Mouse (Mus musculus): ENCODE data around the gene Swt1. TPM values are rescaled to one million over a fixed set of nuclear protein-coding genes. Genes with fewer than 3 reads are reported as not detected.
"Not testable (repeated sequence)": the region's sequence is repeated elsewhere in the genome, so short reads cannot be mapped to it uniquely, and the experiment has no call there.

Swt1 gene
- total RNA-seq (2021): 1 to 10 TPM; 7.0 to 8.7 TPM

GRCm38 (mm10) chr1:151428263-151429221 is at the start of gene Swt1, which contains the start of gene Trmt1l:
TSS of gene Swt1 (minus strand) at chr1:151428455.
TSS of gene Trmt1l (plus strand) at chr1:151428542.
- DNase-seq: peak; percentile 97

- not testable (repeated sequence) for DNase-seq
Measured at GRCm38 (mm10) chr1:151472386-151472785, 44.1 kb upstream of the Swt1 start.

- no peak for DNase-seq
Measured at GRCm38 (mm10) chr1:151471429-151471828, 43.2 kb upstream of the Swt1 start.

DNA sequence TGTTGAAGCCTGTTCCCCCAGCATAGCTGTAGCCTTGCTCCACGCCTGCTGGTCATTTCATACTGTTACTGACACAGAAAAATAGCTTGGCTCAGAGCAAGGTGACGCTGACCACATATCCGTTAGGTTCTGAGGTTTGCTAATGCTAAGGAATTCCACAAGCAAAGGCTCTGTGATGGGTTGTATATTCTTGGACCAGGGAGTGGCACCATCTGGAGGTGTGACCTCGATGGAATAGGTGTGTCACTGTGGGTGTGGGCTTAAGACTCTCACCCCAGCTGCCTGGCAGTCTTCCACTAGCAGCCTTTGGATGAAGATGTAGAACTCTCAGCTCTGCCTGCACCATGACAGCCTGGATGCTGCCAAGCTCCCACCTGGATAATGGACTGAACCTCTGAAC is 38.3 kb upstream of the Swt1 start:
- DNase-seq: no peak

- DNase-seq: no peak
Measured at GRCm38 (mm10) chr1:151464914-151465313, 36.7 kb upstream of the Swt1 start.

DNA sequence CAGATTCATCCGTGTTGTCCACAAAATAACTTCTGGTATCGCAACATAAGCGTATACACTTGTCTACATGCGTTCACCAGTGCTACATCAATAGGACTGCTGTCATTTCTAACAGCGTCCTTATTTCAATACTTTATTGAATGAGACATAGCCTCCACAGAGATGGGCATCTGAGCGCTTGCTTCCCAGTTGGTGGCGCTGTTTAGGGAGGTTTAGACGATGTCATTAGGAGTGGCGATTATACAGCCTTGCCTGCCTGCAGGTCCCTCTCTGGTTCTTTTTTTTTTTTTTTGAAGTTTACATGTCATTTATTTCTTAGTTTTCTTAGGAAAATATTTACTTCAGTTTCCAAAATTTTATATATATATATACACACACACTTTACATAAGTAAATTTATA is 33.0 kb upstream of the Swt1 start:
- DNase-seq: peak; percentile 11

GRCm38 (mm10) chr1:151457087-151457486 is 28.8 kb upstream of the Swt1 start:
- no peak for DNase-seq

DNA sequence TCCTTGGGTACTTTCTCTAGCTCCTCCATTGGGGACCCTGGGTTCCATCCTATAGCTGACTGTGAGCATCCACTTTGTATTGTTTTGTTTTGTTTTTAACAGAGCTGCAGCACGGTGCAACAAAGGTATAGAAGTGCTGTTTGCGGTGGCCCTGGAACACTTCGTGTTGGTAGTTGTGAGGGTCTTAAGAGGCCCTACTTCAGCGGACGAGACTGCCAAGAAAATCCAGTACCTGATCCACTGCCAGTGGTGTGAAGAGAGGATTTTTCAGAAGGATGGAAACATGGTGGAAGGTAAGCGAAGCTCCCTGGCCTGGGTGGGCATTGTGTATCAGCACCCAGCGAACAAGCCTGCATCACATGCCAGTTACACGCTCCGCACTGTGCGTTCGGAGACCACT is 23.7 kb upstream of the Swt1 start:
- DNase-seq: no peak

GRCm38 (mm10) chr1:151450851-151451250 is 22.6 kb upstream of the Swt1 start:
- no peak for DNase-seq

DNA sequence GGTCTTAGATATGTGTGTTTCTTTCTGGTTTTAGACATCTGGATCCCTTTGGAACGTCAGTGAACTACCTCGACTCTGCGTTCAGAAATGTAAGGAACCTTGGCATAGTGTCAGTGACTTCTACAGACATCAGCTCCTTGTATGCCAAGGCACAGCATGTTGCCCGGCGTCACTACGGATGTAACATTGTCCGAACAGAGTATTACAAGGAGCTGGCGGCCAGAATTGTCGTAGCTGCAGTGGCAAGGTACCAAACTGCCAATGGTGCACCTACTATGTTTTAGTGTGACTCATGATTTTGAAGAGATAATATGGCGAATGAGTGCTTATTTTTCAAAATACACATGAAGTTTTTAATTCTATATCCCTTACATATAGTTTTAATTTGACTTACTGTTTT is 21.6 kb upstream of the Swt1 start:
- DNase-seq: no peak

DNA sequence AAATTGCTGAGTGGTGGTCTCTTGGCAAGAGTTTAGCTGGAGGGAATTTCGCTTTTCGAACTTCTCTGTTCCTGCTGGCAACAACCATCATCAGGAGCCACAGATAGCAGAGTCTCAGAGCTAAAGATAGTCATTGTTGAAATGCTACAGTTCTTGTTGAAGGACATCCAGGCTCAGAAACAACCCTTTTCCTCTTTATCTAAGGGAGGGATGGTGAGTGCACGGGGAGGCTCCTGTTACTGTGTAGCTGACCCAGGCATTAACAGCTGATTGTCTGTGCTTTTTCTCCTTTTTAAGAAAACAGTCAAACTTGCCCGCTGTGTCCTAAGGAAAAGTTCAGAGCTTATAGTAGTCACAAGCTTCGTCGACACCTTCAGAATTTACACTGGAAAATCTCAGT is 7.2 kb upstream of the Swt1 start:
- no peak for DNase-seq

DNA sequence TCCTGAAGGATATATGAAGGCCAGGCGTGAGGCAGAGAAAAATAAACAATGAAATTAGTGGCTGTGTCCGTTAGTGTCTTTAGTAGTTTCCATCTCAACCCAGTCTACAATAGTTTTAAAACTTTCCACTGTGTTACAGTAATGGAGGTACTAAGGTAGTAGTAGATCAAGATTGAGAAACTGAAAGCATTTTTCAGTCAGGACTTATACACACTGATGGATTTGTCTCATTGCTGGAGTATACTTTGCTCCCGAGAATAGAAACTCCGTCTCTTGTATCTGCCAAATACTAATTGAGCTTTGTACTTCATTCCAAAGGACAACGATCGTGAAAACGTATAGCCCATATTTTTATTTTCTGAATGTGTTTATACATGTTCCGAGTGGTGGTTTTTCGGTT is 1.1 kb upstream of the Swt1 start:
- no peak for DNase-seq

DNA sequence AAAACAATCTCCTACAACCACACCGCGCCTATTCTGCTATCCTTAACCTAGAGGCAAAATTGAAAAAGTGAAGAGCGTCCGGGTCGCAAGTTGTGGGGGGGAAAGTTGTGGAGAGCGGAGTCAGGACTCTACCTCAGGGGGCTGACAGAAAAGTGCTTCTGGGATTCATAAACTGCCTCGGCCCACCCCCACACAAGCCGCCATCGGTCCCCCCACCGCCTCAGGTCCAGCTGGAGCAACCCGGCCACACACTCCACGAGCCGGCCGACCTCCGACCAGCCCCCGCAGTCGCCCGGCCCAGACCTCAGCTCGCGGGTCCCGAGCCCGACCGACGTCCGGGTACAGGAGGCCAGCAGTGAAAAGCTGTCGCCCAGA is 380 bp downstream of the Swt1 start:
- no peak for DNase-seq

DNA sequence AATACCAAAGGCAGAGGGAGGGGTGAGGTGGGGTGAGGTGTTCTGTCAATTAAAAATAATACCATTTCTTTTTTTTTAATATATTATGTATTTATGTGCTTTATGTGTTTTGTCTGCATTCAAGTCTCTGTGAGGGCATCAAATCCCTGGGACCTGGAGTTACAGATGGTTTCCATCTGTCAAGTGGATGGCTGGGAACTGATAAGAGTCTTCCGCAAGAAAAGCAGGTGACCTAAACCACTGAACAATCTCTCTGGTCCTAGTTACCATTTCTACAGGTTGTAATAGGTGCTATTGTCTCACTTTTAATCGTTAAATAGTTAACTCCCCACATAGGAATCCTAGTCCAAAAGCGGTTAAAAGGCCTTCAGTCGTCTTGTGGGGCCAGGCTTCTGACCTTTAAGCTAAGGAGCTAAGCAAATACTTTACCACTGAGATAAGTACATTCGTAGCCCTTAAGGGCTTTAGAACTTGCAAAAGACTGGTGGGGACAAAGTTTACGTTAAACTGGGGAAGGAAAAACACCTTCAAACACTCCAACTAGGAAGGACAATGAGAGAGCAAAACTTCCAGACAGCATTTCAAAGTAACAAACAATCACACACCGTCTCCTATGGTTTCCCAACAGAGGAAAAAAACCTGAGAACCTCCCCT is 1.2 kb downstream of the Swt1 start:
- no peak for DNase-seq

DNA sequence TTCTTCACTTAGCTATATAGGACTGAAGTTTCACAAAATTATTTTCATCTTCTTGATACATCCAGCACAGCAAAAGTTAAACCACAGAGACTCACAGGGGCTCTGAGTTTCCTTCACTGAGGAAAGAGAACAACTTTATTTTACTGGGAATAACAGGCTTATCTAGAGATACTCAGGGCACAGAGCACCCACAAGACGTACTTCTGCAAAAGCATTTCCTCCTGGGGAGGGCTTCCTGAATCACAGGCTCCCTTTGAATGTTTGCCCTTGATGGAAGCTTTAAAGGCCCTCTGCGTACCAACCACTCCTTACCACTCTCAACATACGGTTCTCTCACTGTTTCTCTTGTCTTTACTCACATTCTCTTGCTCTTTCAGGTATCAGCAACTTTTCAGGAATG is 6.1 kb downstream of the Swt1 start:
- no peak for DNase-seq

- no peak for DNase-seq
Measured at GRCm38 (mm10) chr1:151409827-151410226, 18.4 kb downstream of the Swt1 start.

GRCm38 (mm10) chr1:151390029-151390428 is 38.2 kb downstream of the Swt1 start:
- DNase-seq: peak; percentile 46

DNA sequence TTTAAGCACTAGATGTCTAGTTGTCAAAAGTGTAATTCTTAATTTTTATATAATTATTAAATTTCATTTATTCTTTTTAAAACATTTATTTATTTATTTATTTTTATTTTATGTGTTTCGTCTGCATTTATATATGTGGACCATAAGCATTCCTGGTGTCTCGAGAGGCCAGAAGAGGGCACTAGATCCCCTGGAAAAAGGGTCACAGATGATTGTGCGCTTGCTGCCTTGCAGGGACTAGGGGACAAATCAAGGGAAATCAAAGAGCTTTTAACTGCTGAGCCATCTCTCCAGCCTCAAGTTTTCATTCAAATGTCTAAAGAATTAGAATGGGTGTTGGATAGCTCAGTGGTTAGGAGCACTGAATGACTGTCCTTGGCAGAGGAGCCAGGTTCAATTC is 50.9 kb downstream of the Swt1 start:
- no peak for DNase-seq

GRCm38 (mm10) chr1:151372823-151373222 is 55.4 kb downstream of the Swt1 start:
- no peak for DNase-seq

GRCm38 (mm10) chr1:151371543-151371942 is 56.7 kb downstream of the Swt1 start:
- no peak for DNase-seq

- no peak for DNase-seq
Measured at GRCm38 (mm10) chr1:151370573-151370972, 57.7 kb downstream of the Swt1 start.

- DNase-seq: no peak
Measured at GRCm38 (mm10) chr1:151368444-151368843, 59.8 kb downstream of the Swt1 start.

GRCm38 (mm10) chr1:151367721-151368324 is 60.4 kb downstream of the Swt1 start:
- no peak for DNase-seq
